Mouse (Mus musculus) kidney, embryonic 15.5 days (tissue): ENCODE measurements around the gene Sh3bp5. TPM values are rescaled to one million over a fixed set of nuclear protein-coding genes. Genes with fewer than 3 reads are reported as not detected.

Source experiments
- ATAC-seq: fragments of 200-750 bp; cut with Nextera tagmentation; replicated peaks from 2 replicates; pipeline ENCODE4 v1.8.0; 2017; ENCODE audit warnings: moderate TSS enrichment; ENCODE audit not compliant: low FRiP score
- H3K27ac ChIP-seq: fragments of 300-500 bp; sonication (generic); 2 replicates; pipeline ENCODE4 v1.5.1; 2015; ENCODE audit warnings: mild to moderate bottlenecking, inconsistent platforms
- H3K27me3 ChIP-seq: fragments of 300-500 bp; sonication (generic); 2 replicates; pipeline ENCODE4 v1.6.1; 2015; ENCODE audit warnings: inconsistent platforms
- H3K36me3 ChIP-seq: fragments of 300-500 bp; sonication (generic); 2 replicates; pipeline ENCODE4 v1.6.1; 2015; ENCODE audit warnings: inconsistent platforms
- H3K4me1 ChIP-seq: fragments of 300-500 bp; sonication (generic); 2 replicates; pipeline ENCODE4 v1.6.1; 2015; ENCODE audit warnings: inconsistent platforms
- H3K4me2 ChIP-seq: fragments of 300-500 bp; sonication (generic); 2 replicates; pipeline ENCODE4 v1.6.1; 2015; ENCODE audit warnings: moderate library complexity, mild to moderate bottlenecking, inconsistent platforms
- H3K4me3 ChIP-seq: fragments of 300-500 bp; sonication (generic); replicated peaks from 2 replicates; pipeline ENCODE4 v1.5.1; 2015; ENCODE audit warnings: mild to moderate bottlenecking, inconsistent platforms
- H3K9ac ChIP-seq: fragments of 300-500 bp; sonication (generic); 2 replicates; pipeline ENCODE4 v1.6.1; 2015; ENCODE audit warnings: mild to moderate bottlenecking, inconsistent platforms
- H3K9me3 ChIP-seq: fragments of 300-500 bp; sonication (generic); replicated peaks from 2 replicates; pipeline ENCODE4 v1.6.1; 2016; ENCODE audit warnings: inconsistent platforms
- WGBS: fragments of 180-500 bp; shearing (Covaris S2); methylation state at CpG from one replicate; pipeline ENCODE4 v1.1.7; 2015; ENCODE audit warnings: mixed read lengths; 5-methylcytosine and 5-hydroxymethylcytosine counted together
- polyA plus RNA-seq: library from polyadenylated mRNA; unstranded; fragments of >200 nt; fragmentation: Nextera tagmentation; extraction: Ambion mirVana; gene quantifications from 2 replicates; pipeline ENCODE4 v1.2.1, GENCODE M21; 2015

Gene Sh3bp5
- polyA plus RNA-seq, 1 experiment from 2014 or later, result 33.1 TPM

- Histone ChIP-seq H3K27me3 (no peaks in the 10 kb centered on the region), H3K4me3 (no peak overlapping the region), H3K9me3 (no peaks in the 10 kb centered on the region), H3K4me2 (no peak overlapping the region), H3K27ac (no peak overlapping the region), H3K9ac (no peak overlapping the region), H3K4me1 (peaks cover 79% of the 10 kb centered on the region), H3K36me3 (0 out of 2 replicates have a peak, but pooled peaks cover 3% of the 10 kb centered on the region)
- ATAC-seq, result no peak
- WGBS, result 92% methylated on average over 4 of the region's 4 CpGs
These were observed 31.2 kb downstream of the Sh3bp5 start for GRCm38 (mm10) chr14:31404663-31405062.

GRCm38 (mm10) chr14:31403995-31404394, 31.9 kb downstream of the Sh3bp5 start:
- 0 out of 2 replicates have a peak, but pooled peaks cover 3% of the 10 kb centered on the region for H3K36me3 ChIP-seq
- no peaks in the 10 kb centered on the region for H3K9me3 ChIP-seq
- ATAC-seq, result no peak
- H3K4me1 ChIP-seq, result peaks cover 76% of the 10 kb centered on the region
- H3K4me2 ChIP-seq, result no peak overlapping the region
- H3K9ac ChIP-seq, result no peak overlapping the region
- H3K27me3 ChIP-seq, result no peaks in the 10 kb centered on the region
- H3K27ac ChIP-seq, result no peak overlapping the region
- WGBS, result 66% methylated on average over 8 of the region's 8 CpGs
- no peak overlapping the region for H3K4me3 ChIP-seq

- WGBS, result 78% methylated on average over 9 of the region's 9 CpGs
- H3K4me3 ChIP-seq, result no peak overlapping the region
- no peaks in the 10 kb centered on the region for H3K27me3 ChIP-seq
- no peak overlapping the region for H3K4me2 ChIP-seq
- ATAC-seq, result no peak
- no peak overlapping the region for H3K27ac ChIP-seq
- no peaks in the 10 kb centered on the region for H3K9me3 ChIP-seq
- no peak overlapping the region for H3K9ac ChIP-seq
- H3K4me1 ChIP-seq, result peaks cover 71% of the 10 kb centered on the region
- 0 out of 2 replicates have a peak, but pooled peaks cover 3% of the 10 kb centered on the region for H3K36me3 ChIP-seq
These were observed 32.3 kb downstream of the Sh3bp5 start for GRCm38 (mm10) chr14:31403556-31403955.

- Histone ChIP-seq H3K4me3 (no peak overlapping the region), H3K4me2 (no peak overlapping the region), H3K9ac (no peak overlapping the region), H3K27me3 (no peaks in the 10 kb centered on the region), H3K4me1 (peaks cover 65% of the 10 kb centered on the region), H3K27ac (no peak overlapping the region), H3K36me3 (0 out of 2 replicates have a peak, but pooled peaks cover 3% of the 10 kb centered on the region), H3K9me3 (no peaks in the 10 kb centered on the region)
- ATAC-seq, result no peak
- 70% methylated on average over 5 of the region's 5 CpGs for WGBS
These were observed 33.2 kb downstream of the Sh3bp5 start for GRCm38 (mm10) chr14:31402693-31403092.

- no peaks in the 10 kb centered on the region for H3K27me3 ChIP-seq
- no peak overlapping the region for H3K4me3 ChIP-seq
- no peak for ATAC-seq
- no peaks in the 10 kb centered on the region for H3K9me3 ChIP-seq
- H3K9ac ChIP-seq, result no peak overlapping the region
- H3K4me2 ChIP-seq, result no peak overlapping the region
- 0 out of 2 replicates have a peak, but pooled peaks cover 3% of the 10 kb centered on the region for H3K36me3 ChIP-seq
- H3K27ac ChIP-seq, result peak overlapping the region; percentile 54
- WGBS, result 76% methylated on average over 6 of the region's 6 CpGs
- H3K4me1 ChIP-seq, result peaks cover 62% of the 10 kb centered on the region
These were observed 33.9 kb downstream of the Sh3bp5 start for GRCm38 (mm10) chr14:31401918-31402427.

GRCm38 (mm10) chr14:31400896-31401295, 35.0 kb downstream of the Sh3bp5 start:
- H3K27ac ChIP-seq, result no peak overlapping the region
- H3K4me3 ChIP-seq, result no peak overlapping the region
- no peak for ATAC-seq
- no peaks in the 10 kb centered on the region for H3K9me3 ChIP-seq
- H3K9ac ChIP-seq, result no peak overlapping the region
- 0 out of 2 replicates have a peak, but pooled peaks cover 3% of the 10 kb centered on the region for H3K36me3 ChIP-seq
- H3K27me3 ChIP-seq, result no peaks in the 10 kb centered on the region
- WGBS, result 62% methylated on average over 11 of the region's 11 CpGs
- peaks cover 52% of the 10 kb centered on the region for H3K4me1 ChIP-seq
- no peak overlapping the region for H3K4me2 ChIP-seq

GRCm38 (mm10) chr14:31400246-31400645, 35.6 kb downstream of the Sh3bp5 start:
- no peak overlapping the region for H3K9ac ChIP-seq
- H3K9me3 ChIP-seq, result no peaks in the 10 kb centered on the region
- H3K27ac ChIP-seq, result no peak overlapping the region
- H3K4me3 ChIP-seq, result no peak overlapping the region
- H3K27me3 ChIP-seq, result no peaks in the 10 kb centered on the region
- peaks cover 4% of the 10 kb centered on the region; the same call in 1 of the 2 replicates for H3K36me3 ChIP-seq
- no peak overlapping the region for H3K4me2 ChIP-seq
- ATAC-seq, result no peak
- 72% methylated on average over 7 of the region's 7 CpGs for WGBS
- H3K4me1 ChIP-seq, result peaks cover 47% of the 10 kb centered on the region

GRCm38 (mm10) chr14:31399271-31399670, 36.6 kb downstream of the Sh3bp5 start:
- peaks cover 47% of the 10 kb centered on the region for H3K4me1 ChIP-seq
- H3K9me3 ChIP-seq, result 0 out of 2 replicates have a peak, but pooled peaks cover 3% of the 10 kb centered on the region
- WGBS, result 81% methylated on average over 3 of the region's 3 CpGs
- H3K27me3 ChIP-seq, result no peaks in the 10 kb centered on the region
- no peak overlapping the region for H3K27ac ChIP-seq
- no peak overlapping the region for H3K9ac ChIP-seq
- peaks cover 8% of the 10 kb centered on the region; the same call in 1 of the 2 replicates for H3K36me3 ChIP-seq
- H3K4me3 ChIP-seq, result no peak overlapping the region
- H3K4me2 ChIP-seq, result no peak overlapping the region
- no peak for ATAC-seq

- Histone ChIP-seq H3K36me3 (peaks cover 8% of the 10 kb centered on the region; the same call in 1 of the 2 replicates), H3K4me3 (no peak overlapping the region), H3K9me3 (0 out of 2 replicates have a peak, but pooled peaks cover 3% of the 10 kb centered on the region), H3K4me2 (no peak overlapping the region), H3K27ac (no peak overlapping the region), H3K9ac (no peak overlapping the region), H3K27me3 (no peaks in the 10 kb centered on the region), H3K4me1 (peaks cover 50% of the 10 kb centered on the region)
- ATAC-seq, result no peak
- WGBS, result 95% methylated on average over 11 of the region's 11 CpGs
These were observed 37.1 kb downstream of the Sh3bp5 start for GRCm38 (mm10) chr14:31398819-31399218.

- H3K4me3 ChIP-seq, result no peak overlapping the region
- H3K4me2 ChIP-seq, result no peak overlapping the region
- H3K9ac ChIP-seq, result no peak overlapping the region
- no peaks in the 10 kb centered on the region for H3K27me3 ChIP-seq
- no peak for ATAC-seq
- H3K9me3 ChIP-seq, result 0 out of 2 replicates have a peak, but pooled peaks cover 3% of the 10 kb centered on the region
- H3K36me3 ChIP-seq, result peaks cover 8% of the 10 kb centered on the region; the same call in 1 of the 2 replicates
- 82% methylated on average over 9 of the region's 9 CpGs for WGBS
- peaks cover 54% of the 10 kb centered on the region for H3K4me1 ChIP-seq
- no peak overlapping the region for H3K27ac ChIP-seq
These were observed 37.9 kb downstream of the Sh3bp5 start for GRCm38 (mm10) chr14:31397791-31398595.

GRCm38 (mm10) chr14:31397353-31397752, 38.5 kb downstream of the Sh3bp5 start:
- H3K4me3 ChIP-seq, result no peak overlapping the region
- ATAC-seq, result no peak
- no peak overlapping the region for H3K9ac ChIP-seq
- no peak overlapping the region for H3K4me2 ChIP-seq
- H3K9me3 ChIP-seq, result 0 out of 2 replicates have a peak, but pooled peaks cover 3% of the 10 kb centered on the region
- no peak overlapping the region for H3K27ac ChIP-seq
- H3K36me3 ChIP-seq, result peaks cover 8% of the 10 kb centered on the region; the same call in 1 of the 2 replicates
- 73% methylated on average over 12 of the region's 12 CpGs for WGBS
- H3K27me3 ChIP-seq, result no peaks in the 10 kb centered on the region
- H3K4me1 ChIP-seq, result peaks cover 48% of the 10 kb centered on the region

- Histone ChIP-seq H3K36me3 (peaks cover 8% of the 10 kb centered on the region; the same call in 1 of the 2 replicates), H3K9me3 (0 out of 2 replicates have a peak, but pooled peaks cover 3% of the 10 kb centered on the region), H3K4me1 (peaks cover 39% of the 10 kb centered on the region), H3K4me3 (no peak overlapping the region), H3K4me2 (no peak overlapping the region), H3K27ac (no peak overlapping the region), H3K9ac (no peak overlapping the region), H3K27me3 (no peaks in the 10 kb centered on the region)
- ATAC-seq, result no peak
- 85% methylated on average over 2 of the region's 2 CpGs for WGBS
These were observed 39.5 kb downstream of the Sh3bp5 start for GRCm38 (mm10) chr14:31396428-31396827.
